Mouse (Mus musculus) left cerebral cortex, postnatal 25 days (tissue): ENCODE results near the gene Gm4559. TPM values are rescaled to one million over a fixed set of nuclear protein-coding genes. Genes with fewer than 3 reads are reported as not detected.
"Not testable (repeated sequence)": the region's sequence is repeated elsewhere in the genome, so short reads cannot be mapped to it uniquely, and the experiment has no call there.

Experiments
- DNase-seq, 2 experiments: peaks; one replicate each; pipeline ENCODE4 v3.0.0; 2022; ENCODE audit warnings: low spot score in 2 of 2, mixed read lengths in 1 of 2
- intact Hi-C: fragments of 180-260 bp; cut with DNase I; formaldehyde crosslinking; loops from one replicate; pipeline ENCODE4 v1.15.1; 2025
- total RNA-seq, 2 experiments: library from RNA; stranded (reverse); gene quantifications; 2 replicates each; pipeline ENCODE4 v1.2.3; 2021

Gm4559 gene
- total RNA-seq, 2 experiments from 2014 or later, result not detected

- DNase-seq, result peak; percentile 11 to 23
- intact Hi-C loops, result no loop called here
Measured at GRCm38 (mm10) chr7:142284023-142284591, 9.9 kb upstream of the Gm4559 start.

DNA sequence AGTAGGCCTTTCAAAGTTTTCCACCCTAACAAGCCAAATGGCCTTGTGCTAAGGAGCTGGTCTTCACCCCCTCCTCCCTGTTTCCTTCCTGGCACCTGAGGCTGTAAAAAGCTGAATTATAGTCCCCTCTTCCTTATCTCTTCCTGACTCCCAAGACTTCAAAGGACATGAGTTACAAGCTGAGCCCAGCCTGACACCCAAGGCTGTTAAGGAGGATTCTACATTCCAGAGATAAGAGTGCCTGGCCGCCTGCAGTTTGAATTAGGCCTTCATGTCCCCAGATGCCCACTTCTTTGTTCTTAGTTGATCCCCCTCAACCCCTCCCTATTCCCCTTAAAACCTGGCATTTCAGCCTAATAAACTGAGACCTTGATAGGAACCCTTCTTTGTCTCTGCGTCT, 8.7 kb upstream of the Gm4559 start:
- intact Hi-C loops, DNase-seq: not testable (repeated sequence)

GRCm38 (mm10) chr7:142279291-142279690, 5.1 kb upstream of the Gm4559 start:
- intact Hi-C loops, result not testable (repeated sequence)

GRCm38 (mm10) chr7:142278183-142278582, 4.0 kb upstream of the Gm4559 start:
- peak; percentile 58 to 66 for DNase-seq
- intact Hi-C loops, result not testable (repeated sequence)

More at GRCm38 (mm10) chr7:142279291-142279690, 5.1 kb upstream of the Gm4559 start:
- DNase-seq, result not testable (repeated sequence)

DNA sequence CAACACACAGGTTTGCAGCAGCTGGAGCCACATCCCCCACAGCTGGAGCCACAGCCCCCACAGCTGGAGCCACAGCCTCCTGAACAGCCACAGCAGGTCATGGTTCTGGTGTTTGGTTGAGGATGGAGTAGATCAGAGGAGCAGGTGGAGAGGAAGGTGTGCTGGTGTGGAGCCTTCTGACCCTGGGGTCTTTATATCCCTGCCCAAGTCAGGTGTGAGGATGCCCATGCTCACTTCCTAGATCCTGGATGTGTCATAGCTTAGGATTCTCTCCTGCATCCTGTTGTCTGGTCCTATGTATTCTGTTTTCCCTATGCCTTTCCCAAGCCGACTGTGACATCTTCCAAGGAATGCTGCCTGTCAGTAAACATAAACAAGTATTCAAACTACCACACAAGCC, 15.9 kb downstream of the Gm4559 start, which contains the start of gene Gm2431:
Gene Gm2431, minus strand, starts transcription at position 101 of the 400 bp plus-strand sequence.
- intact Hi-C loops, result loop anchor here (10.0 kb wide), 1 partner anchor 243 kb away; no protein-coding TSS in a partner anchor
- not testable (repeated sequence) for DNase-seq

DNA sequence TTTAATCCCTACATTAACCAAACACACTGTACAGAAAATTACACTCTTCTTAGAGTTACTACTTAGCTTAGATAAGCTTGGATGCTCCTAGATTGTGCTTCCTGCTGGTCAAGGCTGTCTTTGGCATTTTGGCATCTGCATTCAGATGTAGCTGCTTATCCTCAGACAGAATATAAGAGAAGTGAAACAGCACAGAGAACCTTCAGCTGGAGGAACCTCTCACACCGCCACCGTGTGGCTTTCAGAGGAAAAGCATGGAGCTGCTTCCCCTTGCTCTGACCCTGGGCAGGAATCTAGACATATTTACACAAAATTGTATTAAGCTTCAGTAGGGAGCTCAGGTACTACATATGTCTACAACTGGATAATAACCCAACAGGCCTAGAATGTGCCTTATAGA, 18.6 kb downstream of the Gm4559 start:
- intact Hi-C loops, result loop anchor here (10.0 kb wide), 1 partner anchor 241 kb away; no protein-coding TSS in a partner anchor
- DNase-seq, result peak; percentile 43 to 49

- DNase-seq, result peak; percentile 14 to 50
- intact Hi-C loops, result loop anchor here (2.0 to 10.0 kb wide), 2 partner anchors 103 to 235 kb away; no protein-coding TSS in a partner anchor
Measured at GRCm38 (mm10) chr7:142249824-142250223, 24.3 kb downstream of the Gm4559 start.

- intact Hi-C loops, result no loop called here
- DNase-seq, result no peak
Measured at GRCm38 (mm10) chr7:142240978-142241377, 33.2 kb downstream of the Gm4559 start, which contains the start of gene Gm40460. Gene Gm40460 (minus strand): TSS chr7:142241078.

GRCm38 (mm10) chr7:142231540-142231939, 42.6 kb downstream of the Gm4559 start:
- intact Hi-C loops, result no loop called here
- no peak for DNase-seq

GRCm38 (mm10) chr7:142229871-142230270, 44.3 kb downstream of the Gm4559 start, which contains the start of gene Krtap5-5:
Gene Krtap5-5 (minus strand): TSS chr7:142229971.
- intact Hi-C loops, DNase-seq: not testable (repeated sequence)

DNA sequence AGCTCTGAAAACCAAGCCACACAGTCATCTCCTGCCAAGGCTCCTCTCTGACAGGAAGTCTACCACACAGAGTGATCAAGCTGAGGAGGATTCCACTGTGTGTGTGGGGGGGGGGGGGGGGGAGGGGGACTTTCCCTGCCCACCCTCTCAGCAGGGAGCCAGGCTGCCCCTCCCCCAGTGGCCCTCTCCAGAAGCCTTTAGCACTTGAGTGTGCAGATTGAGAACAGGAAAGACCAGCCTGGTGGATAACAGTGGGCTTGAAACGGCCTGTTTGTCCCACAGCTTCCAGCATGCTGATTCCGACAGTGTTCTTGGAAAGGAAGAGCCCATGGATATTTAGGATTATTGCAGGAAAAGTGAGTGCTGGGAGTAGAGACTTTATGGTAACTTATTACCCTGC, 49.6 kb downstream of the Gm4559 start:
- DNase-seq, result no peak
- intact Hi-C loops, result no loop called here

Other genes starting within 250 kb of the Gm4559 start
- 10 to 100 TPM; 33.7 to 37.8 TPM for gene Mob2, start 213.3 kb downstream of the Gm4559 start, total RNA-seq
- 100 to 1,000 TPM; 152 TPM for gene Dusp8, start 178.5 kb downstream of the Gm4559 start, total RNA-seq
- not detected for gene Gm45618, start 153.6 kb downstream of the Gm4559 start, total RNA-seq
- gene Gm39115, start 138.3 kb downstream of the Gm4559 start, total RNA-seq, result not detected
- gene Gm45337, start 129.8 kb downstream of the Gm4559 start, total RNA-seq, result not detected
- gene Gm29735, start 117.2 kb downstream of the Gm4559 start, total RNA-seq, result not detected
- not detected for gene Gm4553, start 108.6 kb downstream of the Gm4559 start, total RNA-seq
- gene Krtap5-2, start 98.4 kb downstream of the Gm4559 start, total RNA-seq, result not detected
- not detected for gene Gm10153, start 84.0 kb downstream of the Gm4559 start, total RNA-seq
- gene Krtap5-3, start 73.0 kb downstream of the Gm4559 start, total RNA-seq, result not detected
- not detected for gene Gm7579, start 62.5 kb downstream of the Gm4559 start, total RNA-seq
- gene Krtap5-5, start 44.4 kb downstream of the Gm4559 start, total RNA-seq, result not detected
- not detected for gene Gm40460, start 33.3 kb downstream of the Gm4559 start, total RNA-seq
- gene Gm2431, start 16.0 kb downstream of the Gm4559 start, total RNA-seq, result not detected
- gene Krtap5-1, start 22.8 kb upstream of the Gm4559 start, total RNA-seq, result not detected
- gene Krtap5-4, start 29.2 kb upstream of the Gm4559 start, total RNA-seq, result not detected
- gene Ifitm10, start 99.4 kb upstream of the Gm4559 start, total RNA-seq, result 10 to 100 TPM; 26.4 to 28.8 TPM
- 1 to 10 TPM in 1 of 2 experiments, under 1 TPM in 1; 0.57 to 6.8 TPM for gene Gm49369, start 108.3 kb upstream of the Gm4559 start, total RNA-seq
- 100 to 1,000 TPM; 318 to 337 TPM for gene Ctsd, start 113.7 kb upstream of the Gm4559 start, total RNA-seq
- gene Syt8, start 160.5 kb upstream of the Gm4559 start, total RNA-seq, result not detected
- not detected for gene Tnni2, start 167.4 kb upstream of the Gm4559 start, total RNA-seq
- gene Lsp1, start 186.4 kb upstream of the Gm4559 start, total RNA-seq, result 1 to 10 TPM; 5.2 to 5.4 TPM
- gene Tnnt3, start 224.5 kb upstream of the Gm4559 start, total RNA-seq, result not detected